Mouse (Mus musculus) CH12.LX (cell line): ENCODE data around the gene Itga4. TPM values are rescaled to one million over a fixed set of nuclear protein-coding genes. Genes with fewer than 3 reads are reported as not detected.

Experiments
- DNase-seq: peaks from one replicate; pipeline ENCODE4 v3.0.0-alpha.2; 2013; ENCODE audit errors: extremely low read depth
- H3K27ac ChIP-seq: 2 replicates; pipeline ENCODE4 v1.5.1; 2012; ENCODE audit warnings: low read depth, mild to moderate bottlenecking, control low read depth, moderate library complexity; ENCODE audit not compliant: insufficient read depth
- H3K27me3 ChIP-seq: replicated peaks from 2 replicates; pipeline ENCODE3; 2012; ENCODE audit warnings: inconsistent platforms
- H3K36me3 ChIP-seq, 2 experiments: replicated peaks in 1 of 2; 2 replicates each; pipeline versions ENCODE3 to v1.6.1; 2012; ENCODE audit warnings: inconsistent platforms in 1 of 2, low read length in 1 of 2, mild to moderate bottlenecking in 1 of 2, mixed read lengths in 1 of 2, moderate library complexity in 1 of 2; ENCODE audit not compliant: control insufficient read depth in 1 of 2, insufficient read depth in 1 of 2
- H3K4me1 ChIP-seq, 2 experiments: 2 replicates each; pipeline ENCODE4 v1.6.1; 2012; ENCODE audit warnings: inconsistent platforms in 1 of 2, moderate library complexity in 1 of 2; ENCODE audit not compliant: insufficient read depth in 2 of 2, control insufficient read depth in 1 of 2
- H3K4me2 ChIP-seq: 2 replicates; pipeline ENCODE4 v1.6.1; 2012; ENCODE audit warnings: low read depth, mild to moderate bottlenecking, control low read depth; ENCODE audit not compliant: poor library complexity, insufficient read depth, severe bottlenecking
- H3K4me3 ChIP-seq, 3 experiments: fragments of 150-350 bp in 1 of 3; sonication (generic) in 1 of 3; replicated peaks in 1 of 3; 2 replicates each; pipeline versions ENCODE3 to v1.5.1; 2011 to 2012; ENCODE audit warnings: low read depth in 2 of 3, low read length in 2 of 3, mild to moderate bottlenecking in 2 of 3, moderate library complexity in 2 of 3, control low read depth in 1 of 3, improper control_type of control experiment in 1 of 3, inconsistent platforms in 1 of 3, mixed read lengths in 1 of 3; ENCODE audit not compliant: poor library complexity in 1 of 3
- H3K79me2 ChIP-seq: replicated peaks from 2 replicates; pipeline ENCODE4 v1.6.1; 2012; ENCODE audit warnings: mild to moderate bottlenecking, moderate library complexity; ENCODE audit not compliant: control insufficient read depth, poor library complexity, insufficient read depth, severe bottlenecking; ENCODE audit errors: extremely low read depth
- H3K9ac ChIP-seq: 2 replicates; pipeline ENCODE4 v1.6.1; 2012; ENCODE audit warnings: low read depth, mild to moderate bottlenecking, control low read depth, moderate library complexity; ENCODE audit not compliant: insufficient read depth
- H3K9me3 ChIP-seq: replicated peaks from 2 replicates; pipeline ENCODE3; 2012; ENCODE audit warnings: low read length, inconsistent platforms, mixed read lengths
- BHLHE40 ChIP-seq: IDR thresholded peaks from 2 replicates; pipeline ENCODE4 v1.6.1; 2011; ENCODE audit warnings: mild to moderate bottlenecking, low read depth, low read length, improper control_type of control experiment
- CHD1 ChIP-seq: IDR thresholded peaks from 2 replicates; pipeline ENCODE4 v1.6.1; 2012; ENCODE audit warnings: low read depth, low read length, improper control_type of control experiment, inconsistent platforms
- CHD2 ChIP-seq: IDR thresholded peaks from 2 replicates; pipeline ENCODE4 v1.6.1; 2011; ENCODE audit warnings: low read length, improper control_type of control experiment
- CTCF ChIP-seq, 2 experiments: IDR thresholded peaks in 1 of 2; conservative IDR thresholded peaks in 1 of 2; 2 replicates each; pipeline ENCODE4 v1.5.1; 2011 to 2012; ENCODE audit warnings: low read depth in 2 of 2, low read length in 2 of 2, improper control_type of control experiment in 1 of 2, inconsistent platforms in 1 of 2, mild to moderate bottlenecking in 1 of 2, moderate library complexity in 1 of 2
- E2F4 ChIP-seq: IDR thresholded peaks from 2 replicates; pipeline ENCODE4 v1.6.1; 2011; ENCODE audit warnings: low read depth, low read length, improper control_type of control experiment; ENCODE audit not compliant: insufficient replicate concordance
- ELF1 ChIP-seq: IDR thresholded peaks from 2 replicates; pipeline ENCODE4 v1.6.1; 2014; ENCODE audit warnings: low read depth, mild to moderate bottlenecking, inconsistent platforms, low read length, improper control_type of control experiment
- GABPA ChIP-seq: IDR thresholded peaks from 2 replicates; pipeline ENCODE4 v1.6.1; 2012; ENCODE audit warnings: low read depth, low read length, improper control_type of control experiment, inconsistent platforms; ENCODE audit not compliant: insufficient replicate concordance
- HCFC1 ChIP-seq: IDR thresholded peaks from 2 replicates; pipeline ENCODE4 v1.6.1; 2012; ENCODE audit warnings: low read depth, mild to moderate bottlenecking, inconsistent platforms, low read length, improper control_type of control experiment
- IRF4 ChIP-seq: IDR thresholded peaks from 2 replicates; pipeline ENCODE4 v1.6.1; 2014; ENCODE audit warnings: low read depth, mild to moderate bottlenecking, inconsistent platforms, low read length, improper control_type of control experiment
- JUN ChIP-seq: IDR thresholded peaks from 2 replicates; pipeline ENCODE4 v1.6.1; 2011; ENCODE audit warnings: low read depth, mild to moderate bottlenecking, low read length, improper control_type of control experiment, moderate library complexity; ENCODE audit not compliant: insufficient read depth
- JUND ChIP-seq: conservative IDR thresholded peaks from 2 replicates; pipeline ENCODE4 v1.6.1; 2011; ENCODE audit warnings: low read depth, low read length, improper control_type of control experiment
- KAT2A ChIP-seq: IDR thresholded peaks from 2 replicates; pipeline ENCODE4 v1.6.1; 2012; ENCODE audit warnings: low read length, improper control_type of control experiment, inconsistent platforms; ENCODE audit not compliant: insufficient replicate concordance
- MAFK ChIP-seq: IDR thresholded peaks from 2 replicates; pipeline ENCODE4 v1.6.1; 2011; ENCODE audit warnings: low read length, improper control_type of control experiment; ENCODE audit not compliant: insufficient replicate concordance
- MAX ChIP-seq: IDR thresholded peaks from 2 replicates; pipeline ENCODE4 v1.6.1; 2011; ENCODE audit warnings: low read length, improper control_type of control experiment
- MAZ ChIP-seq: IDR thresholded peaks from 2 replicates; pipeline ENCODE4 v1.6.1; 2012; ENCODE audit warnings: low read depth, mild to moderate bottlenecking, inconsistent platforms, low read length, improper control_type of control experiment, moderate library complexity
- MYC ChIP-seq: IDR thresholded peaks from 2 replicates; pipeline ENCODE4 v1.6.1; 2011; ENCODE audit warnings: low read depth, mild to moderate bottlenecking, improper control_type of control experiment, low read length
- NELFE ChIP-seq: IDR thresholded peaks from 2 replicates; pipeline ENCODE4 v1.6.1; 2011; ENCODE audit warnings: low read depth, low read length, improper control_type of control experiment
- NRF1 ChIP-seq: IDR thresholded peaks from 2 replicates; pipeline ENCODE4 v1.6.1; 2014; ENCODE audit warnings: low read depth, mild to moderate bottlenecking, inconsistent platforms, low read length, improper control_type of control experiment, moderate library complexity
- PAX5 ChIP-seq: IDR thresholded peaks from 2 replicates; pipeline ENCODE4 v1.6.1; 2012; ENCODE audit warnings: low read length, inconsistent platforms, mixed read lengths
- POLR2A ChIP-seq: IDR thresholded peaks from 2 replicates; pipeline ENCODE4 v1.6.1; 2011; ENCODE audit warnings: low read depth, mild to moderate bottlenecking, improper control_type of control experiment, low read length
- POLR2AphosphoS2 ChIP-seq: IDR thresholded peaks from 2 replicates; pipeline ENCODE4 v1.6.1; 2011; ENCODE audit warnings: low read depth, low read length, improper control_type of control experiment
- SMC3 ChIP-seq: IDR thresholded peaks from 2 replicates; pipeline ENCODE4 v1.6.1; 2011; ENCODE audit warnings: low read depth, low read length, improper control_type of control experiment
- TBP ChIP-seq: conservative IDR thresholded peaks from 2 replicates; pipeline ENCODE4 v1.6.1; 2011; ENCODE audit warnings: low read depth, low read length, improper control_type of control experiment
- TCF12 ChIP-seq: IDR thresholded peaks from 2 replicates; pipeline ENCODE4 v1.6.1; 2014; ENCODE audit warnings: low read depth, mild to moderate bottlenecking, inconsistent platforms, low read length, improper control_type of control experiment
- UBTF ChIP-seq: IDR thresholded peaks from 2 replicates; pipeline ENCODE4 v1.6.1; 2012; ENCODE audit warnings: low read depth, mild to moderate bottlenecking, inconsistent platforms, low read length, improper control_type of control experiment, moderate library complexity
- USF1 ChIP-seq: IDR thresholded peaks from 2 replicates; pipeline ENCODE4 v1.6.1; 2014; ENCODE audit warnings: low read depth, mild to moderate bottlenecking, inconsistent platforms, low read length, improper control_type of control experiment
- USF2 ChIP-seq: conservative IDR thresholded peaks from 2 replicates; pipeline ENCODE4 v1.6.1; 2011; ENCODE audit warnings: low read depth, low read length, improper control_type of control experiment
- ZC3H11A ChIP-seq: IDR thresholded peaks from 2 replicates; pipeline ENCODE4 v1.6.1; 2012; ENCODE audit warnings: low read depth, mild to moderate bottlenecking, inconsistent platforms, low read length, improper control_type of control experiment
- ZKSCAN1 ChIP-seq: IDR thresholded peaks from 2 replicates; pipeline ENCODE4 v1.6.1; 2012; ENCODE audit warnings: low read depth, inconsistent platforms, low read length, improper control_type of control experiment, borderline replicate concordance
- ZMIZ1 ChIP-seq: IDR thresholded peaks from 2 replicates; pipeline ENCODE4 v1.6.1; 2012; ENCODE audit warnings: low read depth, mild to moderate bottlenecking, inconsistent platforms, low read length, improper control_type of control experiment
- ZNF384 ChIP-seq: IDR thresholded peaks from 2 replicates; pipeline ENCODE4 v1.6.1; 2012; ENCODE audit warnings: low read depth, low read length, improper control_type of control experiment, inconsistent platforms
- dilution Hi-C: fragments of 300-500 bp; cut with MboI; formaldehyde crosslinking; loops from 2 replicates; pipeline ENCODE4 v1.14.3; 2020; ENCODE audit warnings: low sequenced_read_pairs; ENCODE audit not compliant: extremely low pct_unique_long_range_greater_than_20kb, extremely low pct_ligation_motif_present
- in situ Hi-C: fragments of 300-500 bp; cut with MboI; formaldehyde crosslinking; loops from 3 replicates; pipeline ENCODE4 v1.14.3; 2019; ENCODE audit warnings: low sequenced_read_pairs, low pct_ligation_motif_present, low pct_unique_long_range_greater_than_20kb, mixed read lengths
- polyA plus RNA-seq: library from polyadenylated mRNA; unstranded; fragments of >175 nt; gene quantifications from 2 replicates; pipeline ENCODE4 v1.2.1, GENCODE M21; 2012; ENCODE audit warnings: low read depth; ENCODE audit not compliant: insufficient read length
- total RNA-seq, 2 experiments: library from RNA; depleted of rRNA; stranded (reverse); fragments of 300-350 nt in 1 of 2; fragments of >200 nt in 1 of 2; gene quantifications; 2 replicates each; pipeline ENCODE4 v1.2.3; 2012 to 2014

Gene Itga4
- total and polyA plus RNA-seq, 3 experiments: 51.2 to 79.3 (median 54.3) TPM

- TF ChIP-seq CHD2: no peak
- no peak for TF ChIP-seq NRF1
- TF ChIP-seq UBTF: no peak
- TF ChIP-seq HCFC1: no peak
- no peak for TF ChIP-seq MAX
- no peak for TF ChIP-seq TCF12
- TF ChIP-seq IRF4: no peak
- TF ChIP-seq ZKSCAN1: no peak
- no peak for TF ChIP-seq ZMIZ1
- TF ChIP-seq CTCF (conservative IDR thresholded peaks at IDR 0.05 in 1 of 2, IDR thresholded peaks at IDR 0.05 in 1 of 2; ENCODE audit: low read depth in 2 of 2, low read length in 2 of 2): no peak
- no peak for TF ChIP-seq KAT2A
- TF ChIP-seq GABPA: no peak
- TF ChIP-seq JUND: no peak
- TF ChIP-seq BHLHE40: no peak
- no peak for TF ChIP-seq POLR2A
- no peak for TF ChIP-seq POLR2AphosphoS2
- TF ChIP-seq ELF1: no peak
- no peak for TF ChIP-seq PAX5
- no peak for TF ChIP-seq E2F4
- TF ChIP-seq MAZ: no peak
- in situ Hi-C loops: no loop called here
- Histone ChIP-seq H3K27ac (no peak overlapping the region), H3K4me2 (no peak overlapping the region), H3K4me1 (peaks cover 4 to 31% of the 10 kb centered on the region in 2 experiments), H3K9ac (no peak overlapping the region), H3K27me3 (no peaks in the 10 kb centered on the region), H3K4me3 (no peak overlapping the region), H3K79me2 (no peaks in the 10 kb centered on the region), H3K36me3 (no peaks in the 10 kb centered on the region), H3K9me3 (no peaks in the 10 kb centered on the region)
- no peak for DNase-seq
- dilution Hi-C loops: no loop called here
Observed at GRCm38 (mm10) chr2:79248283-79248682, 6.9 kb upstream of the Itga4 start.

DNA sequence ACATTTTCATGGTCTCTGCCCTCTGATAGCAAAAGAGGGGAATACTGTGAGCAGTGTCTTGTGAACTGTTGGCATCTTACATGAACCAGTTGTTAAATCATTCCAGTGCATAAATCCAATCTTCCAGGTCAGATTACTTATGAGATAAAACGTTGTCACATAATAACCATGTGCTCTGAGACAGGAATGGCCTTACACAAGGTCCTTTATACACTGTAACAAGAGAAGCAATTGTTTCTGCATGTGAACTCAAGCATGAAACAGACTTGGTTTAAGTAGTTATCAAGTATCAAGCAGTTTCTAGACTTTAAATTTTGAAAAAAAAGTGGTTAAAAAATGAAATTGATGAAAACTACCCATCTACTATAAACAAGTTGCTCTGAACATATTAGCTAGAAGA lies 4.7 kb upstream of the Itga4 start:
- Histone ChIP-seq H3K27me3 (no peaks in the 10 kb centered on the region), H3K27ac (no peak overlapping the region), H3K4me1 (peaks cover 6 to 37% of the 10 kb centered on the region in 2 experiments), H3K4me3 (no peak overlapping the region), H3K4me2 (no peak overlapping the region), H3K9me3 (no peaks in the 10 kb centered on the region), H3K79me2 (0 out of 2 replicates have a peak, but pooled peaks cover under 1% of the 10 kb centered on the region), H3K9ac (no peak overlapping the region), H3K36me3 (no peaks in the 10 kb centered on the region)
- TF ChIP-seq TBP: no peak
- TF ChIP-seq MAZ: no peak
- no peak for TF ChIP-seq MAFK
- no peak for TF ChIP-seq ZNF384
- TF ChIP-seq ZMIZ1: no peak
- TF ChIP-seq USF1: no peak
- TF ChIP-seq E2F4: no peak
- TF ChIP-seq NELFE: no peak
- TF ChIP-seq JUN: no peak
- TF ChIP-seq CHD1: no peak
- TF ChIP-seq ZC3H11A: no peak
- no peak for TF ChIP-seq POLR2AphosphoS2
- TF ChIP-seq SMC3: no peak
- TF ChIP-seq TCF12: no peak
- no peak for TF ChIP-seq ZKSCAN1
- no peak for TF ChIP-seq USF2
- no peak for TF ChIP-seq PAX5
- TF ChIP-seq ELF1: no peak
- no peak for TF ChIP-seq KAT2A
- no peak for TF ChIP-seq MYC
- dilution Hi-C loops (no loop called here), in situ Hi-C loops (no loop called here)
- no peak for DNase-seq
